Mouse (Mus musculus): ENCODE results near the gene Ndufaf8. TPM values are rescaled to one million over a fixed set of nuclear protein-coding genes. Genes with fewer than 3 reads are reported as not detected.

Gene Ndufaf8
- polyA plus RNA-seq, 1 experiment from 2014 or later: 63.4 TPM

DNA sequence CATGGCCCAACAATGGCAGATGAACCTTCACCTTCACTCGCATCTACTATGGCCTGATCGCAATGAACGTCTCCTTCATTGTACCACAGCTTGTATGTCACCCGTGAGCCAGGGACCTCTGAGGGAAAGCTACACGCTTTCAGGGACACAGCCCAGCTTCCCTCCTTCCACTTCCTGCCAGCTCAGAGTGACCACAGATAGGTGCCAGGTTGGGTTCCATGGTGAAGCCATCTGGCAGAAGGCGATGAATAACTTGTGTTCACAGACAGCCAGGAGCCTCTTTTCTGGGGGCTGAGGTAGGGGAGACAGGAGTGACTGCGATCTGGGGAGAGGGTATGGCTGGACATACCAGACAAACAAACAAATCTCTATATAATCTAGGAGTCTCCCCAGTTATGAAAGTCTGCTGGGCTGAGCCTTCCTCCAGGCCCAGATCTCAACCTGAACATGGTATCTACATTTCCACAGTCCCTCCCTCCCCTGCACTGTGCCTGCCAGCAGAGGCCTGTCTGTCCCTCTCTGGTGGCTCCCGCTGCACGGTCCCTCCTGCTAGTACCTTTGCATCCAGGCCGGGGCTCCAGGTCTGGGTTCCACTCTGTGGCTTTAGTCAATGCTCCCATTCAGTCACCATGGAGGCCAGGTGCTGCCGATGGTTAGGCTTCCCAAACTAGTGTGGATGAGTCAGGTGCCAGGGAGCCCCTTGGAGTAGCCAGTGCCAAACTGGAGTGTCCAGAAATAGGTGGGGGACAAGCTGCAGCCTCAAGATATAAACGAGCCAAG is 42.6 kb upstream of the Ndufaf8 start:
- H3K4me3 ChIP-seq (ENCODE audit: low read depth, low read length): no peak overlapping the region
- H3K27me3 ChIP-seq (ENCODE audit: insufficient read depth, low read length): no peaks in the 10 kb centered on the region
- no peak for ATAC-seq
- DNase-seq: no peak
- H3K4me1 ChIP-seq (ENCODE audit: insufficient read depth): no peaks in the 10 kb centered on the region
- no peak for TF ChIP-seq EP300 (IDR thresholded peaks at IDR 0.05; ENCODE audit: low read depth)
- TF ChIP-seq CTCF (IDR thresholded peaks at IDR 0.05; ENCODE audit: low read depth): no peak
- H3K36me3 ChIP-seq (replicated peaks; ENCODE audit: insufficient read depth, low read length): no peaks in the 10 kb centered on the region
- H3K9me3 ChIP-seq (ENCODE audit: low read length): no peaks in the 10 kb centered on the region
- no peak overlapping the region for H3K27ac ChIP-seq (ENCODE audit: low read depth)
- H3K9ac ChIP-seq (replicated peaks): no peak overlapping the region
- WGBS (ENCODE audit: insufficient replicate concordance): 76% methylated on average over 12 of the region's 12 CpGs
- H3K4me2 ChIP-seq (ENCODE audit: low read depth, low read length): no peak overlapping the region

DNA sequence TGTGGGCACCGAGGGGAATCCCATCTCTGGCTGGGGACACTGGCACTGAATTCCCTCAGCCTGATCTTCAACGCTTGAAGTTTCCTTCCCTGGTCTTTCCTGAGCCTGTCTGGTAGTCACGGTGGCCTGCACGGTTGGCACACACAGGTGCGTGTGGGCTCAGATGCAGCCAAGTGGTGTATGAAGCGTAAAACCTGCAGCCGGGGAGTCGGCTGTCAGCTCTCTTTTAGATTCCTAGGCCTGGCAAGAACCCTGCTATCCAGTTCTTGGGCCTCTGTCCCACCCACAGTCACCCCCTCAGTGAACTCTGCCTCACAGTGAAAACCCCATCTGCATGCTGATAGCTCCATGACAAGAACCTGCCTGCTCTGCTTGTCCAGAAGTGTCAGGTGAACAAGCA is 38.1 kb upstream of the Ndufaf8 start:
- Histone ChIP-seq H3K27me3 (ENCODE audit: insufficient read depth, low read length) (no peaks in the 10 kb centered on the region), H3K27ac (ENCODE audit: low read depth) (no peak overlapping the region), H3K4me2 (ENCODE audit: low read depth, low read length) (no peak overlapping the region), H3K36me3 (replicated peaks; ENCODE audit: insufficient read depth, low read length) (no peaks in the 10 kb centered on the region), H3K4me1 (ENCODE audit: insufficient read depth) (peaks cover 12% of the 10 kb centered on the region), H3K4me3 (ENCODE audit: low read depth, low read length) (no peak overlapping the region), H3K9me3 (ENCODE audit: low read length) (no peaks in the 10 kb centered on the region), H3K9ac (replicated peaks) (no peak overlapping the region)
- no peak for DNase-seq
- WGBS (ENCODE audit: insufficient replicate concordance): 70% methylated on average over 8 of the region's 8 CpGs
- TF ChIP-seq EP300 (IDR thresholded peaks at IDR 0.05; ENCODE audit: low read depth): no peak
- no peak for TF ChIP-seq CTCF (IDR thresholded peaks at IDR 0.05; ENCODE audit: low read depth)
- no peak for ATAC-seq

DNA sequence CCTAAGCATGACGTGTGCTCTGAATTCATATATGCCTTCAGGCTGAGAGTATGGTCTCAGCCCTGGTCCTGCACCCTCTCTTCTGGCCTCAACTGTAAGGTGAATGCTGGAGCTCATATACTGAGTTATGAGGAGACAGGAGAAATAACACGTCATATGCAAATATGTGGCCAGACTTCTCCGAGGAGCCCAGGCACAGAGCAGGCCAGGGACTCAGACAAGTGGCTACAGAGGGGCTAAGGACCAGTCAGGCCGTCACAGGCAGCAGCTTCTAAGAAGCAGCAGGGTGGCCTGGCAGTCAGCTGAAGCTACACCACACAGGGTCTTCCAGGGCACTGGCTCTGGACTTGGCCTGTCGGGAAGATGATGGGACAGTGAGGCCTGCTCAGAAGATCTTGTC is 35.4 kb upstream of the Ndufaf8 start:
- no peak overlapping the region for H3K9ac ChIP-seq (replicated peaks)
- DNase-seq (no peak), ATAC-seq (no peak)
- H3K36me3 ChIP-seq (replicated peaks; ENCODE audit: insufficient read depth, low read length): no peaks in the 10 kb centered on the region
- 72% methylated on average over 5 of the region's 5 CpGs for WGBS (ENCODE audit: insufficient replicate concordance)
- H3K4me3 ChIP-seq (ENCODE audit: low read depth, low read length): no peak overlapping the region
- TF ChIP-seq CTCF (IDR thresholded peaks at IDR 0.05; ENCODE audit: low read depth): no peak
- no peak for TF ChIP-seq EP300 (IDR thresholded peaks at IDR 0.05; ENCODE audit: low read depth)
- H3K9me3 ChIP-seq (ENCODE audit: low read length): no peaks in the 10 kb centered on the region
- H3K27me3 ChIP-seq (ENCODE audit: insufficient read depth, low read length): no peaks in the 10 kb centered on the region
- H3K4me2 ChIP-seq (ENCODE audit: low read depth, low read length): peak overlapping the region; percentile 35; the same call in 1 of the 2 replicates
- H3K4me1 ChIP-seq (ENCODE audit: insufficient read depth): peaks cover 13% of the 10 kb centered on the region
- H3K27ac ChIP-seq (ENCODE audit: low read depth): peak overlapping the region; percentile 64

DNA sequence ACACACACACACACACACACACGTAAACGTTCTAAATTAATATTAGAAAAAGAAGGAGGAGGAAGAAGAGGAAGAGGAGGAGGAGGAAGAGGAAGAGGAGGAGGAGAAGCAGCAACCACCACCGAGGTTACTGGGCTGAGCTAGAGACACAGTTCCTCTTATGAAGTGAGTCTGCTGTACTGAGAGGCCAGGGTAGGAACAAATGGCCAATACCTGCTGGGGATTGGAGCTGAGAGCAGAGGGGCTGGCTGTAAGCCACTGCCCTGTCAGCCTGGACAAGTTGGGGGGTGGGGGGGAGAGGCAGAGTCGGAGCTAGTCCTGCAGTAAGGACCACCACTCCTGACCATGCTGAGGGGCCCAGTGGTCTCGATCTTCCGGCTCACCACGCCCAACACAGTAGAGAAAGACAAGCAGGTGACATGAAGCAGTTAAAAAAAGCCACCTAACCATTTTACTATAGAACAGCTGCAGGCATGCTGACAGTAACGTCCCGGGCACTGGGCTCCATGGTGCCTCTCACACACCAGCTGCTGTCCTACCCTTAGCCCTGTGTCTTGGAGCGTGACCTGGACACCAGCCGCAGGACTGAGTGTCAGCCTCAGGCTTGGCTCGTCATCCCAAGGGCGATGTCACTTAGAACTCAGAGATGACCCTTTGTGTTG is 34.6 kb upstream of the Ndufaf8 start:
- peak; percentile 43 for ATAC-seq
- WGBS (ENCODE audit: insufficient replicate concordance): 58% methylated on average over 13 of the region's 13 CpGs

DNA sequence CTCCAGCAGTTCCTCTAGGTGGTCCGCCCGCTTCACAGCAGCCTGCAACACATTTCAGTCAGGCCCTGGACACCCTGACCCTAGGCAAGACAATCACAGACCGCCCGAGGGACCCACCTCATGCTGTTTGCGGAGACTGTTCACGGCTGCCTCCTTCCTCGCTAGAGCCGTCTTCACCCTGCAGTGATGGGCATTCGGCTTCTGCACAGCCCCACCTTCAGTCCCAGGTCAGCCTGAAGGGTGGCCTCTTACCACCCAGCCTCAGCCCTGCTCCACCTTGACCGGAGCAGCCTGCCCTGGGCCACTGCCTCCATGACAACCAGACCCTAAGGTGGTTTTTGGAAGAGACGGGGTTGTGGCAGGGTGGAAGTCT is 34.1 kb upstream of the Ndufaf8 start:
- peaks cover 13% of the 10 kb centered on the region for H3K4me1 ChIP-seq (ENCODE audit: insufficient read depth)
- no peak overlapping the region for H3K9ac ChIP-seq (replicated peaks)
- H3K27ac ChIP-seq (ENCODE audit: low read depth): peak overlapping the region; percentile 64
- H3K4me3 ChIP-seq (ENCODE audit: low read depth, low read length): no peak overlapping the region
- H3K9me3 ChIP-seq (ENCODE audit: low read length): no peaks in the 10 kb centered on the region
- TF ChIP-seq EP300 (IDR thresholded peaks at IDR 0.05; ENCODE audit: low read depth): no peak
- TF ChIP-seq CTCF (IDR thresholded peaks at IDR 0.05; ENCODE audit: low read depth): no peak
- WGBS (ENCODE audit: insufficient replicate concordance): 86% methylated on average over 11 of the region's 11 CpGs
- DNase-seq (no peak), ATAC-seq (no peak)
- H3K36me3 ChIP-seq (replicated peaks; ENCODE audit: insufficient read depth, low read length): peaks cover 4% of the 10 kb centered on the region; the same call in 1 of the 2 replicates
- no peaks in the 10 kb centered on the region for H3K27me3 ChIP-seq (ENCODE audit: insufficient read depth, low read length)
- no peak overlapping the region for H3K4me2 ChIP-seq (ENCODE audit: low read depth, low read length)

More for the DNA sequence above, 34.6 kb upstream of the Ndufaf8 start:
- Histone ChIP-seq H3K36me3 (replicated peaks; ENCODE audit: insufficient read depth, low read length) (peaks cover 4% of the 10 kb centered on the region; the same call in 1 of the 2 replicates), H3K27ac (ENCODE audit: low read depth) (peak overlapping the region; percentile 64), H3K27me3 (ENCODE audit: insufficient read depth, low read length) (no peaks in the 10 kb centered on the region), H3K4me3 (ENCODE audit: low read depth, low read length) (no peak overlapping the region), H3K9ac (replicated peaks) (no peak overlapping the region), H3K9me3 (ENCODE audit: low read length) (no peaks in the 10 kb centered on the region), H3K4me1 (ENCODE audit: insufficient read depth) (peaks cover 13% of the 10 kb centered on the region), H3K4me2 (ENCODE audit: low read depth, low read length) (peak overlapping the region; percentile 35; the same call in 1 of the 2 replicates)
- no peak for DNase-seq
- no peak for TF ChIP-seq CTCF (IDR thresholded peaks at IDR 0.05; ENCODE audit: low read depth)
- TF ChIP-seq EP300 (IDR thresholded peaks at IDR 0.05; ENCODE audit: low read depth): no peak

DNA sequence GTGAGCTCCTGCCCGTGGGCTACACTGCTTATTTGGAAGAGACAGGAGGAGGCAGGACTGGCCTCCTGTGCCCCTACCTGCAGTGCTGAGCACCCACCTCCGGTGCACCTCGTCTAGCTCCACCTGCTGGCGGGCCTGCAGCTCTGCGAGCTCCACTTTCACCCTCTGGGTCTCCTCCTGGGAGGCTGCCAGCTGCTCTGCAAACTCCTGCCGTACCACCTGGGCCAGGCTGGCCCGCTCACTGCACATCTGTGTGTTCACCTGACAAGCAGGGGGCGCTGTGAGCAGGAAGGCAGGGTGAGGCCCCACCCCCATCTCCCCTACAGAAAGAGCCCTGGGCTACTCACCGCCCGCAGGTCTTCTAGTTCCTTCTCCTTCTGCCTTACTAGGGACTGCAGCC is 33.4 kb upstream of the Ndufaf8 start:
- H3K4me3 ChIP-seq (ENCODE audit: low read depth, low read length): no peak overlapping the region
- H3K27ac ChIP-seq (ENCODE audit: low read depth): peak overlapping the region; percentile 64; the same call in 1 of the 2 replicates
- no peak for TF ChIP-seq EP300 (IDR thresholded peaks at IDR 0.05; ENCODE audit: low read depth)
- peak; percentile 84 for TF ChIP-seq CTCF (IDR thresholded peaks at IDR 0.05; ENCODE audit: low read depth)
- H3K36me3 ChIP-seq (replicated peaks; ENCODE audit: insufficient read depth, low read length): peaks cover 4% of the 10 kb centered on the region; the same call in 1 of the 2 replicates
- DNase-seq (peak; percentile 70), ATAC-seq (peak; percentile 35)
- no peaks in the 10 kb centered on the region for H3K27me3 ChIP-seq (ENCODE audit: insufficient read depth, low read length)
- H3K4me1 ChIP-seq (ENCODE audit: insufficient read depth): peaks cover 13% of the 10 kb centered on the region
- no peaks in the 10 kb centered on the region for H3K9me3 ChIP-seq (ENCODE audit: low read length)
- 0 out of 2 replicates have a peak overlapping the region, but pooled peaks have one; percentile 4 for H3K9ac ChIP-seq (replicated peaks)
- peak overlapping the region; percentile 1; the same call in 1 of the 2 replicates for H3K4me2 ChIP-seq (ENCODE audit: low read depth, low read length)
- WGBS (ENCODE audit: insufficient replicate concordance): 27% methylated on average over 10 of the region's 10 CpGs
